Mouse (Mus musculus) stomach, postnatal 0 days (tissue): Measurements from ENCODE around the gene Palld. TPM values are rescaled to one million over a fixed set of nuclear protein-coding genes. Genes with fewer than 3 reads are reported as not detected.

Source experiments
- ATAC-seq: fragments of 200-750 bp; cut with Nextera tagmentation; 2 replicates; pipeline ENCODE4 v1.8.0; 2017; ENCODE audit not compliant: low FRiP score, low TSS enrichment
- DNase-seq: peaks from one replicate; pipeline ENCODE4 v3.0.0-alpha.2; 2016; ENCODE audit warnings: low spot score
- H3K27ac ChIP-seq: fragments of 300-500 bp; sonication (generic); replicated peaks from 2 replicates; pipeline ENCODE4 v1.5.1; 2014; ENCODE audit warnings: mild to moderate bottlenecking, control low read depth
- H3K27me3 ChIP-seq: fragments of 300-500 bp; sonication (generic); 2 replicates; pipeline ENCODE4 v1.6.1; 2014; ENCODE audit warnings: low read length; ENCODE audit not compliant: control insufficient read depth, insufficient read depth
- H3K36me3 ChIP-seq: fragments of 300-500 bp; sonication (generic); 2 replicates; pipeline ENCODE4 v1.6.1; 2014; ENCODE audit warnings: low read length, mixed read lengths; ENCODE audit not compliant: control insufficient read depth, insufficient read depth
- H3K4me1 ChIP-seq: fragments of 300-500 bp; sonication (generic); replicated peaks from 2 replicates; pipeline ENCODE4 v1.6.1; 2014; ENCODE audit warnings: antibody characterized with exemption; ENCODE audit not compliant: control insufficient read depth, insufficient read depth
- H3K4me2 ChIP-seq: fragments of 300-500 bp; sonication (generic); replicated peaks from 2 replicates; pipeline ENCODE4 v1.6.1; 2014; ENCODE audit warnings: low read depth, mild to moderate bottlenecking, control low read depth, moderate library complexity
- H3K4me3 ChIP-seq: fragments of 300-500 bp; sonication (generic); 2 replicates; pipeline ENCODE4 v1.5.1; 2014; ENCODE audit warnings: low read depth, low read length, control low read depth
- H3K9ac ChIP-seq: fragments of 300-500 bp; sonication (generic); 2 replicates; pipeline ENCODE4 v1.6.1; 2014; ENCODE audit warnings: mild to moderate bottlenecking, low read length, control low read depth, mixed read lengths
- H3K9me3 ChIP-seq: fragments of 300-500 bp; sonication (generic); 2 replicates; pipeline ENCODE4 v1.6.1; 2016; ENCODE audit warnings: low read length; ENCODE audit not compliant: control insufficient read depth
- CTCF ChIP-seq: IDR thresholded peaks from 2 replicates; pipeline ENCODE4 v1.5.1; 2016; ENCODE audit warnings: antibody characterized with exemption, low read depth, mild to moderate bottlenecking, moderate library complexity
- EP300 ChIP-seq: optimal IDR thresholded peaks from 2 replicates; pipeline ENCODE3; 2016; ENCODE audit warnings: antibody characterized with exemption
- WGBS: fragments of 180-500 bp; shearing (Covaris S2); extraction: QIAGEN DNeasy Blood & Tissue Kit; methylation state at CpG from one replicate; pipeline ENCODE4 v1.1.7; 2014; 5-methylcytosine and 5-hydroxymethylcytosine counted together
- polyA plus RNA-seq: library from polyadenylated mRNA; unstranded; fragments of >200 nt; fragmentation: Nextera tagmentation; extraction: Ambion mirVana; gene quantifications from 2 replicates; pipeline ENCODE4 v1.2.1, GENCODE M21; 2015

Gene Palld
- polyA plus RNA-seq, 1 experiment from 2014 or later = 71.0 TPM

DNA sequence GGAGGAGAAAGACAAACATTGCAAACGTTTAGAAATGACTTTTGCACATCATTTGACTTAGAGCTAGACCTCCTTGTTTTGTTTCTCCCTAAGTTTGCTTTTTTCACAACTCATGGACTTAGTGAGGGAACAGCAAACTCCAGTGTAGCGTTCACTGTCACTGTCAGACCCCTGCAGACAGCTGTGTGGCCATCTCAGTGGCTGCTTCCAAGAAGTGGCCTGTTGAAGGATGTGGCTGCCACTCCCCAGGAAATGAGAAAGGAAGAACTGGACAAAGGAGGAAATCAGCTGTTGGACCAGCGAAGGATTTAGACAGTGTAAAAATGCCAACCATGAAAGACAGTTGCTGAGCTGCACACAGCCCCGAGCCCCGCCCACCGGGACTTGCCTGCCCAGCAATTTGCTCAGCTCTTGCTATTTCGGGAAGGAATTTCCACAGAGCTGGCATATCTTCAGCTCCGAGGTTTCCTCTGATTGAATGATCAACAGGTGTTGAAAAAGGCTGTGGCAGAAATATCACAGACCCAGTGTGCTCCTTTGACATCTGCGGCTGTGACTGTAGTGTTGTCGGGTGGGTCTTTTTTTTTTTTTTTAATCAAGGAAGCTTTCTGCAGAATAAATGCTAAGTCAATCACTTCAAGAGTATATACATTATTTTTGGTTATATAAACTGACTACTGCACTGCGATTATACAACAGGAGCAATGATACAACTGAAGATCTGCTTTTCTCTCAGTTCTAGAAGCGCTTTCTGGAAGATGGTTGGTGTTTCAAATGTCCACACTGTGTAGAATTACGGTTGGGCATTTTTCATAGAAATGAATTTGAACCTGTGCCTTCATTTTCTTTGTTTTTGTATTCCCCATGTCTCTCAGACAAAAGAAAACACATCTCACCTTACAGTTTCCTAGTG, 6.1 kb upstream of the Palld start:
- no peaks in the 10 kb centered on the region for H3K4me1 ChIP-seq
- no peaks in the 10 kb centered on the region for H3K9me3 ChIP-seq
- H3K9ac ChIP-seq = no peak overlapping the region
- H3K27ac ChIP-seq = no peak overlapping the region
- ATAC-seq (no peak), DNase-seq (peak; percentile 55)
- TF ChIP-seq CTCF (no peak), EP300 (no peak)
- no peaks in the 10 kb centered on the region for H3K27me3 ChIP-seq
- H3K4me2 ChIP-seq = peak overlapping the region; percentile 31
- H3K4me3 ChIP-seq = no peak overlapping the region
- 36% methylated on average over 13 of the region's 13 CpGs for WGBS
- no peaks in the 10 kb centered on the region for H3K36me3 ChIP-seq

DNA sequence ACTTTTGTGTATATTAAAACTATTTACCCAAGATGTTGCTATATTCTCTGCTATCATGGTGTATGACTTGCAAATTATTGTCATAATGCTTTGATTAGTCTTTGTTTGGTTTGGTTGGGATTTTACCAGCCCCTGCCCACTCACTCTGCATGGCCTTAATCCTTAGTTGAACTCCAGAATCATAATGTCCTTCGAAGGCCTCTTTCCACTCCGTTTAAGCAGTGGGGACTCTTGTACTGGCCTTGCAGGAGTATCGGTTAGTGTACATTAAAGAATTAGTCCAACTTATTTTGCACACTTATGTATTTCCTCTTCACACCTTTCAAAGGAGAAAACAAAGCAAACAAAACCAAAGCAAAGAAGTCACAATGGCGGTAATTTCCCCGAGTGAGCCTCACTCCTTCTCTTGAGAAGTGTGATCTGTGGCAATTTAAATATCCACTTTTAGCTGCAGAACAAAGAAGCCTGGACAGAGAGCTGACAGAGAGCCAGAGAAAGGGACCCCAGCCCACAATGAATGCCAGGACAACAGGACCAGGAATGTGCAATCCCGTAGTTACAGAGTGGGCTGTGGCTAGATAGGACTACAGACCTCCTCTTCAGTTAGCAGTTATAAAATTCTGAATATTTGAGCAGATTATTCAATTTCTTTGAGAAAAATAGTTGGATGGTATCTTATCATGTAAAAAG, 1.3 kb downstream of the Palld start:
- no peak for ATAC-seq
- 63% methylated on average over 6 of the region's 6 CpGs for WGBS

DNA sequence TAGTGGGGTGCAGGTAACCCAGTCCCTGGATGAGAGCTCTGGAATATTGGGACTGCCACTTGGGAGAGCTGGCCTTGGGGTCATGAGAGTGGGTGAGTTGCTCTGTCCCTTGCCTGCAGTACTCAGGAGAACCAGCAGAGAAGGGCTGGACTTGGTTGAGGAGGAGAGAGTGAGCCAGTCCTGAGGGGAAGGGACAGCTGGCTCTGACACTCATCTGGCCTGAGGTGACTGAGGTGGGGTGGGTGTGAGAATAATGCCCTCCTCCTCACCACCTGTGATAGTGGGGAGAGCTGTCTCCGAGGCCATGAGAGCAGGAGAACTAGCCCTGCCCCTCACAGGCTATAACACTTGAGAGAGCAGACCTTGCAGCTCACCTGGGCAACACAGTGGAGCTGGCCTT, 5.1 kb downstream of the Palld start:
- H3K27ac ChIP-seq = no peak overlapping the region
- H3K9ac ChIP-seq = no peak overlapping the region
- H3K4me3 ChIP-seq = no peak overlapping the region
- no peak for TF ChIP-seq EP300
- TF ChIP-seq CTCF = no peak
- H3K4me1 ChIP-seq = no peaks in the 10 kb centered on the region
- H3K9me3 ChIP-seq = no peaks in the 10 kb centered on the region
- no peak for ATAC-seq
- no peak overlapping the region for H3K4me2 ChIP-seq
- 80% methylated on average over 1 of the region's 1 CpGs for WGBS
- H3K27me3 ChIP-seq = no peaks in the 10 kb centered on the region
- H3K36me3 ChIP-seq = no peaks in the 10 kb centered on the region
- DNase-seq = no peak

More for the DNA sequence above, 1.3 kb downstream of the Palld start:
- Histone ChIP-seq H3K36me3 (no peaks in the 10 kb centered on the region), H3K4me3 (no peak overlapping the region), H3K9ac (no peak overlapping the region), H3K27ac (no peak overlapping the region), H3K4me1 (no peaks in the 10 kb centered on the region), H3K9me3 (no peaks in the 10 kb centered on the region), H3K27me3 (no peaks in the 10 kb centered on the region), H3K4me2 (no peak overlapping the region)
- DNase-seq = no peak
- no peak for TF ChIP-seq CTCF
- no peak for TF ChIP-seq EP300

DNA sequence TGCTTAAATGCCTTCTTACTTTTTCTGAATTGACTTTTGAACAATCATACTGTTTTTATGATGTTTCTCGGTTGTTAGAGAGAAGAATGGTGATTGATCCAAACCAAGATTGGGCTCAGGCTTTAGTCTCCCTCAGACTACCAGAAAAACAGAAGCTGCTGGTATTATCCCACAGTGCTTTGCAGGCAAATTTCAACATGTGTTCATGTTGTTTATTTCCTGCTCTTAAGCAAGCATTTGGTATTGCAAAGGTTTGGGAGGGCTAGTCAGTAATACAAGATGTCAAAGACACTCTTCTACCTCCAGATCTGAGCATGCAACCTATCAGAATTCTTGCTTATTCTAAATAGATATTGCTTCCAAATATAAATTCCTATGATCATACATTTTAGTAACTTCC, 5.7 kb downstream of the Palld start:
- H3K27ac ChIP-seq = no peak overlapping the region
- H3K4me2 ChIP-seq = no peak overlapping the region
- H3K9ac ChIP-seq = no peak overlapping the region
- no peaks in the 10 kb centered on the region for H3K36me3 ChIP-seq
- TF ChIP-seq EP300 (no peak), CTCF (no peak)
- no peak overlapping the region for H3K4me3 ChIP-seq
- 88% methylated on average over 1 of the region's 1 CpGs for WGBS
- ATAC-seq (no peak), DNase-seq (no peak)
- no peaks in the 10 kb centered on the region for H3K4me1 ChIP-seq
- no peaks in the 10 kb centered on the region for H3K9me3 ChIP-seq
- H3K27me3 ChIP-seq = no peaks in the 10 kb centered on the region

- peak; percentile 64; the same call in 1 of the 2 replicates for ATAC-seq
- H3K4me2 ChIP-seq = no peak overlapping the region
- H3K4me1 ChIP-seq = no peaks in the 10 kb centered on the region
- H3K4me3 ChIP-seq = no peak overlapping the region
- DNase-seq = peak; percentile 65
- no peaks in the 10 kb centered on the region for H3K9me3 ChIP-seq
- no peaks in the 10 kb centered on the region for H3K27me3 ChIP-seq
- no peak overlapping the region for H3K9ac ChIP-seq
- peak; percentile 80 for TF ChIP-seq CTCF
- TF ChIP-seq EP300 = no peak
- no peak overlapping the region for H3K27ac ChIP-seq
- no peaks in the 10 kb centered on the region for H3K36me3 ChIP-seq
- 57% methylated on average over 2 of the region's 2 CpGs for WGBS
Observed at GRCm38 (mm10) chr8:61894062-61894461, 8.4 kb downstream of the Palld start.

DNA sequence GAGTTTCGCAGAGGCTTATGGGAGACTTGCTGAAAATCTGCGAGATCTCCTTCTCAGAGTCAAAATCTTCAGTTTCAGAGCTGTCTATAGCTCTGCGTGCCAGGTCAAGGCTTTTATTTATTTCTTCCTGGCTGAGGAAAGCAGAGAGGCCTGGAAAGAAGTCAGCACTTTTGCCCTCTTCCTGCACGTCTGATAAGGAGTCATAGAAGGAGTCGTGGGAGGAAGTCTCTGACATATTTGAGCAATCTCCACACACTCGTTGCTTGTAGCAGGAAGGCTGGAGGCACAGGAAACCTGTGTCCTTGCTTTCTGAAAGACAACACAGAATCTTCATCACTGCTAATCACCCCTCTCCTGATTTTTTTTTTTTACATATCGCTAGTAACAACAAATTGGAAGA, 24.9 kb downstream of the Palld start:
- Histone ChIP-seq H3K27ac (no peak overlapping the region), H3K36me3 (no peaks in the 10 kb centered on the region), H3K4me3 (no peak overlapping the region), H3K27me3 (no peaks in the 10 kb centered on the region), H3K4me2 (no peak overlapping the region), H3K9ac (no peak overlapping the region), H3K4me1 (no peaks in the 10 kb centered on the region), H3K9me3 (no peaks in the 10 kb centered on the region)
- 47% methylated on average over 7 of the region's 7 CpGs for WGBS
- TF ChIP-seq CTCF (no peak), EP300 (no peak)
- DNase-seq = no peak
- ATAC-seq = no peak
